Comparison of ENCODE assay signal across 10 mouse cellular contexts in the genomic region with DNA sequence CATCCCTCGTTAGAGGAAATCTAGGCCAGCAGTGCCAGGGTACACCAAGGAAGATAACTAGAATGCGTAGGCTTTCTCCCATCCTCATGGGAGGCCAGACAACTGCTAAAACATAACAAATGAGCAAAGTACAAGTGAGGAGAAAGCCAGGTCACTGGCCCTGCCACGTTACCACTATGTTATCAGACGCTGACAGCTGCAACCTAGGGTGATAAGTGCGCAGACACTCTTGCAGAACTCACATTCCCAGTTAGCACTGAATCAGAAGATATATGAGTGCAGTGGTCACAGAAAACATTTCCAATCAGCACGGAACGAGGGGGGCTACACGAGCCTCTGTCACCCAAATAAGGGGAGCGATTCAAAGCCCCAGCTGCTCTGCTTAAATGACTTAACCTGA. TPM values are rescaled to one million over a fixed set of nuclear protein-coding genes. Genes with fewer than 3 reads are reported as not detected.
DNase-seq lines count a peak whose midpoint lies in the region; ATAC-seq and TF ChIP-seq lines count a peak whose summit lies in the region.
"Had no signal": no experiment of that assay in that cellular context is flagged by ENCODE, and none has a peak within 500 bp of the region (broad histone marks: within the 10 kb centered on the region; RNA-seq: fewer than 3 reads in every experiment).

No protein-coding gene starts in this region.

- peaks cover 16% of the 10 kb centered on the region for H3K4me1 ChIP-seq in embryonic facial prominence, embryonic 13.5 days

- no peaks in the 10 kb centered on the region for H3K9me3 ChIP-seq in embryonic facial prominence, embryonic 13.5 days

- no peak overlapping the region for H3K27ac ChIP-seq in layer of hippocampus, adult 2 months
- H3K27ac ChIP-seq in embryonic facial prominence, embryonic 13.5 days, result no peak overlapping the region

- WGBS in embryonic facial prominence, embryonic 13.5 days, result 87% methylated on average over 9 of the region's 9 CpGs

- H3K4me3 ChIP-seq in layer of hippocampus, adult 2 months, result peak overlapping the region; percentile 97; the same call in 1 of the 2 replicates
- peak overlapping the region; percentile 100; the same call in 1 of the 2 replicates for H3K4me3 ChIP-seq in embryonic facial prominence, embryonic 13.5 days

- intact Hi-C loops in left cerebral cortex, postnatal 14 days (cut with DNase I), result no loop called here

- peak overlapping the region; percentile 95 for H3K4me2 ChIP-seq in embryonic facial prominence, embryonic 13.5 days

- peaks cover 40% of the 10 kb centered on the region for H3K36me3 ChIP-seq in embryonic facial prominence, embryonic 13.5 days

- ATAC-seq in embryonic facial prominence, embryonic 13.5 days (ENCODE audit: insufficient number of reproducible peaks, insufficient read depth, low FRiP score, low TSS enrichment, low read depth), result no peak

- no peaks in the 10 kb centered on the region for H3K27me3 ChIP-seq in embryonic facial prominence, embryonic 13.5 days

- DNase-seq in layer of hippocampus, adult 2 months (ENCODE audit: low spot score in 2 of 2), result no peak
- DNase-seq in layer of hippocampus, adult 9-11 months, result no peak
- peak; percentile 88 for DNase-seq in liver
- peak; percentile 32 to 41 for DNase-seq in spleen, postnatal 14 days (ENCODE audit: low spot score in 2 of 2)
- no peak for DNase-seq in layer of hippocampus, adult 18-20 months (ENCODE audit: low spot score in 2 of 2)
- no peak for DNase-seq in layer of hippocampus, adult 8-10 months (ENCODE audit: low spot score in 2 of 2)
- DNase-seq in left cerebral cortex, postnatal 14 days (ENCODE audit: low spot score in 2 of 2), result no peak
- DNase-seq: thymus, postnatal 4 days had no signal

- TF ChIP-seq CTCF in layer of hippocampus, adult 2 months (conservative IDR thresholded peaks at IDR 0.05), result no peak

- peak overlapping the region; percentile 93 for H3K9ac ChIP-seq in embryonic facial prominence, embryonic 13.5 days

RNA-seq across cellular contexts. Expression of gene Rmdn3, which starts 1.4 kb away (rescaled TPM):
- 10 to 100 TPM; 55.7 to 55.8 TPM for total RNA-seq in layer of hippocampus, adult 2 months (2021)
- 37.5 and 40.9 TPM in 2 replicates for polyA plus RNA-seq in embryonic facial prominence, embryonic 13.5 days (2015; fragmentation: Nextera tagmentation; extraction: Ambion mirVana)
- 10 to 100 TPM; 54.7 to 55.5 TPM for total RNA-seq in layer of hippocampus, adult 18-20 months (2021)
- 10 to 100 TPM; 49.4 to 59.7 (median 52.5) TPM for total RNA-seq in layer of hippocampus, adult 8-10 months (2022)
- 10 to 100 TPM; 49.0 to 49.3 TPM for total RNA-seq in left cerebral cortex, postnatal 14 days (2021)

RNA-seq across cellular contexts. Expression of gene Gchfr, which starts 12.2 kb away (rescaled TPM):
- not detected for total RNA-seq in layer of hippocampus, adult 2 months (2021)
- 3.2 and 4.7 TPM in 2 replicates for polyA plus RNA-seq in embryonic facial prominence, embryonic 13.5 days (2015; fragmentation: Nextera tagmentation; extraction: Ambion mirVana)
- under 1 TPM in 1 of 2 experiments, not detected in 1; 0.74 TPM for total RNA-seq in layer of hippocampus, adult 18-20 months (2021)
- total RNA-seq in layer of hippocampus, adult 8-10 months (2022), result under 1 TPM in 1 of 4 experiments, not detected in 3; 0.57 TPM
- not detected for total RNA-seq in left cerebral cortex, postnatal 14 days (2021)

RNA-seq across cellular contexts. Expression of gene Gm14137, which starts 18.9 kb away (rescaled TPM):
- total RNA-seq in layer of hippocampus, adult 2 months (2021), result not detected
- 0.78 and 1.0 TPM in 2 replicates for polyA plus RNA-seq in embryonic facial prominence, embryonic 13.5 days (2015; fragmentation: Nextera tagmentation; extraction: Ambion mirVana)
- total RNA-seq in layer of hippocampus, adult 18-20 months (2021), result not detected
- total RNA-seq in layer of hippocampus, adult 8-10 months (2022), result not detected
- not detected for total RNA-seq in left cerebral cortex, postnatal 14 days (2021)
- total RNA-seq: left cerebral cortex, postnatal 10 days had no signal

RNA-seq across cellular contexts. Expression of gene Rad51, which starts 42.8 kb away (rescaled TPM):
- 1 to 10 TPM in 1 of 2 experiments, under 1 TPM in 1; 0.61 to 1.6 TPM for total RNA-seq in layer of hippocampus, adult 2 months (2021)
- 49.7 and 56.9 TPM in 2 replicates for polyA plus RNA-seq in embryonic facial prominence, embryonic 13.5 days (2015; fragmentation: Nextera tagmentation; extraction: Ambion mirVana)
- total RNA-seq in layer of hippocampus, adult 18-20 months (2021), result 1 to 10 TPM in 1 of 2 experiments, under 1 TPM in 1; 0.46 to 1.2 TPM
- 1 to 10 TPM in 1 of 4 experiments, under 1 TPM in 3; 0.71 to 2.1 (median 0.84) TPM for total RNA-seq in layer of hippocampus, adult 8-10 months (2022)
- 1 to 10 TPM; 1.5 to 3.3 TPM for total RNA-seq in left cerebral cortex, postnatal 14 days (2021)

RNA-seq across cellular contexts. Expression of gene Zfyve19, which starts 53.0 kb away (rescaled TPM):
- total RNA-seq in layer of hippocampus, adult 2 months (2021), result 10 to 100 TPM; 34.1 to 36.2 TPM
- polyA plus RNA-seq in embryonic facial prominence, embryonic 13.5 days (2015; fragmentation: Nextera tagmentation; extraction: Ambion mirVana), result 51.3 and 60.6 TPM in 2 replicates
- total RNA-seq in layer of hippocampus, adult 18-20 months (2021), result 10 to 100 TPM; 35.7 to 42.4 TPM
- 10 to 100 TPM; 35.8 to 41.5 (median 38.8) TPM for total RNA-seq in layer of hippocampus, adult 8-10 months (2022)
- 10 to 100 TPM; 28.8 to 36.8 TPM for total RNA-seq in left cerebral cortex, postnatal 14 days (2021)

Comparison
In these comparisons a context has a peak if more than half of its experiments do, and no peak if none do; other contexts are left out.
1. DNase-seq: peak in liver (single experiment) and spleen, postnatal 14 days (2 of 2); none in layer of hippocampus, adult 2 months (0 of 2), layer of hippocampus, adult 9-11 months (single experiment), layer of hippocampus, adult 18-20 months (0 of 2), layer of hippocampus, adult 8-10 months (0 of 2) and left cerebral cortex, postnatal 14 days (0 of 2).